Mouse (Mus musculus) heart, postnatal 10 days (tissue): ENCODE data around the gene Anks1. TPM values are rescaled to one million over a fixed set of nuclear protein-coding genes. Genes with fewer than 3 reads are reported as not detected.

Experiments
- total RNA-seq, 2 experiments: library from RNA; stranded (reverse); gene quantifications; 2 replicates each; pipeline ENCODE4 v1.2.3; 2021

Anks1 gene
- total RNA-seq, 2 experiments from 2014 or later: 64.7 to 68.0 TPM

Other genes starting within 250 kb of the Anks1 start
- under 1 TPM in 1 of 2 experiments, not detected in 1; 0.29 TPM for gene Spdef, start 180.4 kb upstream of the Anks1 start, total RNA-seq
- 100 to 1,000 TPM; 109 to 112 TPM for gene D17Wsu92e, start 88.7 kb upstream of the Anks1 start, total RNA-seq
- 10 to 100 TPM; 82.0 to 85.1 TPM for gene Snrpc, start 71.2 kb upstream of the Anks1 start, total RNA-seq
- gene Uhrf1bp1, start 52.9 kb upstream of the Anks1 start, total RNA-seq: 10 to 100 TPM; 16.5 to 22.1 TPM
- gene Taf11, start 538 bp downstream of the Anks1 start, total RNA-seq: 10 to 100 TPM; 24.0 to 24.3 TPM
- gene Tcp11, start 171.3 kb downstream of the Anks1 start, total RNA-seq: under 1 TPM; 0.12 to 0.25 TPM
- 1 to 10 TPM in 1 of 2 experiments, under 1 TPM in 1; 0.82 to 1.0 TPM for gene Scube3, start 232.8 kb downstream of the Anks1 start, total RNA-seq